Mouse (Mus musculus): ENCODE results near the gene Rad9b. TPM values are rescaled to one million over a fixed set of nuclear protein-coding genes. Genes with fewer than 3 reads are reported as not detected.

The Rad9b gene
- 18.2 TPM for polyA plus RNA-seq (2015; fragmentation: Illumina TruSeq; extraction: RNeasy Lipid Tissue Mini Kit (QIAGEN cat#74804); ENCODE audit: insufficient read depth, low replicate concordance)

DNA sequence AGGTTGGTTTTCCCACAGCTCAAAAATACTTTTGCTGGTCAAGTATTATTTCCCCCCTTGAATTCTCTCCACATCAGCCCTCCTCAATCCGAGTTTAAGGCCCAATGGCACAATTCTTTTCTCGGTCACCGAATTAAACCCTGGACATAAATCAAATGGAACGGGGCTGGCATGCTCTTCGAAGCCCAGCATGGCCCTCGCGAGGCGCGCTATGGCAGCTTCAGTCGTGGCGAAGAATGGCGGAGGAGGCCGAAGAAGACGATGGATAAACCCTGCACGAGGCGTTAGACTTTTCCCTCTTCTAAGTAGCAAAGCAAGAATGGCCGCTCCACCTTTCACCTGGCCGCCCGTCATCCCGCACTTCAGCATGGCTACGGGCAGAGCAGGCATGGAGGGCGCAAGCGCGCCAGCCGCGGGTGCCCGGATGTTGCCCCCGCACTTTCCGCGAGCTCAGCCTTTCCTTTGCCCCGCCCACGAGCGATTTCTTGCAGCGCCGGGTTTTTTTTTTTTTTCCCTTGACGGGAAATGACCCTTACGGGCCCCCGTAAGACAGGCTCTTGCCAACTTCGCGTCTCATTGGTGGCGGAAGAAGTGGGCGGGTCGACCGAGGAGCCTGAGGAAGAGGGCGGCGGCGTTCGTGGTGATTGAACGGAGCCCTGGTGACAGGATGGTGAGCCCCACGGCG is at the start of gene Rad9b, which contains the start of gene Vps29:
TSS of gene Rad9b (minus strand) at position 427 of the 685 bp plus-strand sequence.
TSS of gene Vps29 (plus strand) at position 563 of the 685 bp plus-strand sequence.

DNA sequence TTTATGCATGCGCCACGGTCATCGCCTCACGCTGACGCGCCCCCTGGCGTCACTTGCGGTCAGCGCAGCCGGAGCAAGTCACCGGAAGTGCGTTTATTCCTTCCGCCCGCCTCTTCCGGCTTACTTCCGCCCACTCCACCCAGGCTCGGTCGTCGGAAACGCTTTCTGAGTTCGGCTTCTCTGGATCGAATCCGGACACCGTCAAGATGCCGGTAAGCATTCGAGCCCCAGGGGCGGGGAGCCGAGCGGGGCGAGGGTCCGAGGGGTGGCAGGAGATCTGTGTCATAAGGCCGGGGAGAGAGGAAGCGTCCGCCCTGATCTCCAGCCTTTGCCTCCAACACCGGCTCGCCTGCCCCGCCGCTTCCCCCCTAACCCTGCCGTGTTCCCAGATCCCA is 37.8 kb upstream of the Rad9b start, which contains the start of gene Arpc3:
TSS of gene Arpc3 (plus strand) at position 93 of the 395 bp plus-strand sequence.

DNA sequence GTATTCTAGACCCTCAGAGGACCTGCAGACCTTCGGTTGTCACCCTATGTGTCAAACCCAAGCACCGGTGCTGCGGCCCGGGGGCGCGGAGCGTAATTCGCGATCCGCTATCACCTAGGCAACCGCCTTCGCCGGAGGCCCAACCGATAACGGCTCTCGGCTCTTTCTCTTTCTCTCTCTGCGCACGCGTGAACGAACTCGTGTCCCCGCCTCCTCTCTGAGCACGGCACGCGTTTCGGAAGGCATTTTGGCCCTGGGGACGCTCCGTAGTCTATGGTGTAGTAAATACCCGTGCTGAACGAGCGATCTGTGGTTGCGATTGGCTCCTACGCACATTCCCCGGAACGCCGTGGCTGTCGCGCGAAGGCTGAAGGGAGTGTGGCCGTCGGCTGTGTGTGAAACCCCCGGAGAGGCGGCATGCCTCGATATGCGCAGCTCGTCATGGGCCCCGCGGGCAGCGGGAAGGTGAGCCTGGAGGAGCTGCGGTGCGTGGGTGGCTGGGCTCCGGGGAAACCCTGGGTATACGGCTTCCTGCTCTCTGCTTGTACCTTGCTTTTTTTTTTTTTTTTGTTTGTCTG is 18.2 kb upstream of the Rad9b start, which contains the start of gene Fam216a:
TSS of gene Fam216a (minus strand) at position 173 of the 578 bp plus-strand sequence.

DNA sequence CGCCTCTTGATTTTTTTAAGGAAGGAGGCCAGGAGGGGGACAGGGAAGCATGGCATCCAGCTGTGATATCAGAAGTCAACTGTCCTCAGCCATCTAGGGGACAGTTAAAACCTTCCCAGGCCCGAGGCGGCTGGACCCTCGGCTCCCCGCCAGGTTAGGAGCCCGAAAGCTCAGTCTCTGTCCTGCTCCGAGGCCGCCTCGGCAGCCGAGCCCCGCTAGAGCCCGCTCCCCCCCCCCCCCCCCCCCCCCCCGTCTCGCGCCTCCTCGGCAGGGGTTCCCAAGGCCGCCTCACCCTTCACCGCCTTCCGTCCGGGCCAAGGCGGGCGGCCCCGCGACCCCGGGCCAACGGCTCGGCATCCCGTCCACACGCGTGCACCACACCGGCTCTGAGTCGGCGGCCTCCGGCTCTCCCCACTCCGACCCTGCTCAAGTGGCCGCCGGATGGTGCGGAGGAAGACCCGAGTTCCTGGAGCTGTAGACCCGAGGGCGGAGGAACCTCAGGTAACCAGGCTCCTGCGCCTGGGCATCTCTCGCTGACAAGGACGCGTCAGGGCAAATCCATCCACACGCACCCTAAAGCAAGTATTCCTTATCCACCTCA is 17.7 kb upstream of the Rad9b start, which contains the start of gene Gpn3:
TSS of gene Gpn3 (plus strand) at position 286 of the 601 bp plus-strand sequence.

DNA sequence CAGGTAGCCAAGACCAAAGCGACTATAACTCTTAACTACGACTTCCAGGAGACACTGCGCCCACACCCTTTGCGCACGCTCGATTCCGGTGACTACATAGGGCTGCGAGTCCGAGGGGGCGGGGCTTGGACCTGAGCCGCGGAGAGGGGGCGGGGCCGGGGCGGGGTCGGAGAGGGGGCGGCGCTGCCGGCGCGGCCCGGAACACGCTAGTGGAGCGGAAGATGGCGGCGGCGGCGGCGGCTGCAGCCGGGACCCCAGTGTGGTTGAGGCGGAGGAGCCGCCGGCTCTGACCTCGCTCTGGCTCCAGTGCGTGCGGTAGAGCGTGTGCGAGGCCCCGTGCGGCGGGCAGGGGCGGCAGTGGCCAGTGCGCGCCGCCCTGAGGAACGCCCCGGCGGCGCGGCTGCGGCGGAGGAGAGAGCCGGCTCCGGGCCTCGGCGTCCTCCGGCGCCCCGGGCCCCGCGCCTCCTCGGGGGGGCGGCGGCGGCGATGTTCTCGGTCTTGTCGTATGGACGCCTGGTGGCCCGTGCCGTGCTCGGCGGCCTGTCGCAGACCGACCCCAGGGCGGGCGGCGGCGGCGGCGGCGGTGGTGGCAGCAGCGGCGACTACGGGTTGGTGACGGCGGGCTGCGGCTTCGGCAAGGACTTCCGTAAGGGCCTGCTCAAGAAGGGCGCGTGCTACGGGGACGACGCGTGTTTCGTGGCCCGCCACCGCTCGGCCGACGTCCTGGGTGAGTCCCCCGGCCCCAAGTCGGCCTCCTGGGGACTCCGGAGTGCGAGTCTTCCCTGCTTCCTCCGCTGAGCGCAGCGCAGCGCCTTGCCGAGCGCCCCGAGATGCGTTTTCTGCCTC is 69.6 kb downstream of the Rad9b start, which contains the start of gene Pptc7:
TSS of gene Pptc7 (plus strand) at position 183 of the 846 bp plus-strand sequence.

Other genes with a start within 250 kb of the Rad9b start
- gene Ccdc63, start 213.4 kb downstream of the Rad9b start, polyA plus RNA-seq (2015; fragmentation: Illumina TruSeq; extraction: RNeasy Lipid Tissue Mini Kit (QIAGEN cat#74804); ENCODE audit: insufficient read depth, low replicate concordance) = not detected
- gene Ppp1cc, start 196.0 kb downstream of the Rad9b start, polyA plus RNA-seq (2015; fragmentation: Illumina TruSeq; extraction: RNeasy Lipid Tissue Mini Kit (QIAGEN cat#74804); ENCODE audit: insufficient read depth, low replicate concordance) = 414 TPM
- 148 TPM for gene Hvcn1, start 147.4 kb downstream of the Rad9b start, polyA plus RNA-seq (2015; fragmentation: Illumina TruSeq; extraction: RNeasy Lipid Tissue Mini Kit (QIAGEN cat#74804); ENCODE audit: insufficient read depth, low replicate concordance)
- gene Tctn1, start 89.8 kb downstream of the Rad9b start, polyA plus RNA-seq (2015; fragmentation: Illumina TruSeq; extraction: RNeasy Lipid Tissue Mini Kit (QIAGEN cat#74804); ENCODE audit: insufficient read depth, low replicate concordance) = 8.1 TPM
- 28.4 TPM for gene Pptc7, start 69.9 kb downstream of the Rad9b start, polyA plus RNA-seq (2015; fragmentation: Illumina TruSeq; extraction: RNeasy Lipid Tissue Mini Kit (QIAGEN cat#74804); ENCODE audit: insufficient read depth, low replicate concordance)
- gene Vps29, start 136 bp upstream of the Rad9b start, polyA plus RNA-seq (2015; fragmentation: Illumina TruSeq; extraction: RNeasy Lipid Tissue Mini Kit (QIAGEN cat#74804); ENCODE audit: insufficient read depth, low replicate concordance) = 105 TPM
- 20.2 TPM for gene Gpn3, start 17.6 kb upstream of the Rad9b start, polyA plus RNA-seq (2015; fragmentation: Illumina TruSeq; extraction: RNeasy Lipid Tissue Mini Kit (QIAGEN cat#74804); ENCODE audit: insufficient read depth, low replicate concordance)
- gene Fam216a, start 18.1 kb upstream of the Rad9b start, polyA plus RNA-seq (2015; fragmentation: Illumina TruSeq; extraction: RNeasy Lipid Tissue Mini Kit (QIAGEN cat#74804); ENCODE audit: insufficient read depth, low replicate concordance) = 9.8 TPM
- gene Arpc3, start 37.6 kb upstream of the Rad9b start, polyA plus RNA-seq (2015; fragmentation: Illumina TruSeq; extraction: RNeasy Lipid Tissue Mini Kit (QIAGEN cat#74804); ENCODE audit: insufficient read depth, low replicate concordance) = 404 TPM
- gene Anapc7, start 67.5 kb upstream of the Rad9b start, polyA plus RNA-seq (2015; fragmentation: Illumina TruSeq; extraction: RNeasy Lipid Tissue Mini Kit (QIAGEN cat#74804); ENCODE audit: insufficient read depth, low replicate concordance) = 22.6 TPM
- 86.7 TPM for gene Atp2a2, start 148.0 kb upstream of the Rad9b start, polyA plus RNA-seq (2015; fragmentation: Illumina TruSeq; extraction: RNeasy Lipid Tissue Mini Kit (QIAGEN cat#74804); ENCODE audit: insufficient read depth, low replicate concordance)